Mouse (Mus musculus) spleen, postnatal 4 days (tissue): ENCODE data around the gene Slc10a7.
"Not testable (repeated sequence)": the region's sequence is repeated elsewhere in the genome, so short reads cannot be mapped to it uniquely, and the experiment has no call there.

ENCODE experiments used
- DNase-seq, 2 experiments: peaks; one replicate each; pipeline ENCODE4 v3.0.0; 2022; ENCODE audit warnings: low spot score in 2 of 2

Gene Slc10a7

DNA sequence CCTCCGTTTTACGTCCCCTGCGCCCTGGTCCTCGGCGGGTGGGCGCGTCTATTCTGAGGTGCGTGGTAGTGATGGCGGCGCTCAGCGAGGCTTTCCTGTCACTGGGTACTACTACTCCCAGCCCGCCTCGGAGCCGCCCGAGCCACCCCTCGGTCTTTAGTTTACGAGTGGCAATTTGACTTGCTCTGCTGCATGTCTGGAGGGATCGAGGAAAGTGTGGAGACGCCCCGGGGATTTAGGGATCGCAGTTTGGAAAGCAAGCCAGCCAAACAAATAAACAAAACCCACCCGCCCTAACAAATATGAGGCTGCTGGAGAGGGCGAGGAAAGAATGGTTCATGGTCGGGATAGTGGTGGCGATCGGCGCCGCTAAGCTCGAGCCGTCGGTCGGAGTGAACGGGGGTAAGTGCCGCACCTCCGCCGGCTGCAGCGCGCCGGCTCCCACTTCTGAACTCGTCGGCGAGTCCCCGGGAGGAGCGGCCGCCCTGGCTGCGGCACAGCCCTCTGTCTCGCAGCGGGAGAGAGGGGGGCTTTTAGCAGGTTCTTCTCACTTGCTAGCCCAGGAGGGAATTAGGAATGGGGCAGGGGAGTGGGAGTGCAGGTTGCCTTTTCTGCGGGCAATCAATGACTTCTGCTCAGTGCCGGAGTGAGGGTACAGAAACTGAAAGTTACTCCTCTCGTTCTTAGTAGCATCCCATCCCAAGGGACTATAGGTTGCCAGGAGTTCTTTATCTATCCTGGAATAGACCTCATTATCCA lies at the start of gene Slc10a7:
Gene Slc10a7 (plus strand): TSS at position 74 of the 759 bp plus-strand sequence.
- peak; percentile 85 to 93 for DNase-seq

DNA sequence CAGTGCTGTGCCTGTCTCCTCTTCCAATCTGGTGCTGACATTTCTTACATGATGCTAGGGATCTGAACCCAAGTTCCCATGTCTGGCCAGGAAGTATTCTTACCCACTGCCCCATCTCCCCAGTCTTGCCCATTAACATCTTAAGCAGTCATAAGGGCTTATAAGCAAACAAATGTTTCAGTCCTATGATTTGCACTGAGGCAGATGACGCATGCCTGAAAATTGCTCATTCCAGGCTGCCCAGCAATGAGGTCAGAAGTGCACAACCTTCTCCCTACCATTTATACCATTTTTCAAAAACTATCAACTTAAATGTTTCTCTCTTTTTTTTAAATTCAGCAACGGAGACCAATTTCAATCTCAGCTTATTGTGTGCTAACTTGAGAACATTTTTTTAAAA lies 45.2 kb upstream of the Slc10a7 start:
- no peak for DNase-seq

DNA sequence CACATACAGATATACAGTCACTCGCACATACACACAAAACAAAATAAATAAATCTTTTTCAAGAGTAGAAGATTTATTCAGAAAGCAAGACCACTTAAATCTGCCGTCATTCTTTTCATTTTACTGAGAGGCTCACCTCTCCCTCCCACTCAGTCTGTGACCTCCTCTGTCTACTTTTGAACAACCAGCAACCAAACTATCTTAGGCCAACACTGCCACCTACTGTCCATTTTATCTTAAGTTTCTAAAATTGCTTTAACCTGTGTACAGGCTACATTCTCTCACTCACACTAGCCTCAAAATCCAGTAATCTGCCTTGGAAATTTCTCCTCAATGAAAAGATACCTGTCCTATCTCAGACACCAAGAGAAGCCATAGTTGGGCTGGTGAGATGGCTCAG lies 41.3 kb upstream of the Slc10a7 start:
- no peak for DNase-seq

DNA sequence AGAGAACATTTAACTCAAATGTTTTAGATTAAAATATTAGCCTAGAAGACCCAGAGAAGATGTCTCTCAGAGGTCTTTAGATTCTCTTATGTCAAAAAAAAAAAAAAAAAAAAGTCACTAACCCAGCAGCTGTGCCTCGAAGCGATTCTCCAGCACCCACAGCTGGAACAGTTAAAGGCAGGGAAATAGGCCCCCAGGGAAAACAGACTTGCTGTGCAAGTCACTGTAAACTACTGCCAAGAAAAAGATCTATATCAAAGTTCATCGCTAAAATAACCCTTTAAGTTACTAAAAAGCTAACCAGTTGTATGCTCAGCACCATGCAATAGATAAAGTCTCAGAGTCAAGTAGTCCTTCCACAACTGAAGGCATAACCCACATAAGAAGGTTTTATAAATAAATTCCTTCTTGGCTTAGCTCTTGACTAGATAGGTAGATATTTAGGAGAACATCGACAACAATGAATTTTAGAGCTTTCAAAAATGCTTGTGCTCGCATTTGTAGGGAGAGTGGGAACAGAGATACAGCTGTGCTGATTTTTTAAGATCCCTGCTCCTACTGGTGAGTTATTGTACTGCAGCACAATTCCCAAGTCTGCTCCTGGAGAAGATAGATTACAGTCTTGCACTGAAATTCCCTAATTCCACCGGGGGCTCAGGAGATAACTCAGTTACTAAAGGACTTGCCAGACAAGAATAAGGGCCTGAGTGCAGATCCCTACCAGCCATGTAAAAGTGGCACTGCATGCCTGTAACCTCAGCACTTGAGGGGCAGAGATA lies 31.9 kb upstream of the Slc10a7 start:
- no peak for DNase-seq

DNA sequence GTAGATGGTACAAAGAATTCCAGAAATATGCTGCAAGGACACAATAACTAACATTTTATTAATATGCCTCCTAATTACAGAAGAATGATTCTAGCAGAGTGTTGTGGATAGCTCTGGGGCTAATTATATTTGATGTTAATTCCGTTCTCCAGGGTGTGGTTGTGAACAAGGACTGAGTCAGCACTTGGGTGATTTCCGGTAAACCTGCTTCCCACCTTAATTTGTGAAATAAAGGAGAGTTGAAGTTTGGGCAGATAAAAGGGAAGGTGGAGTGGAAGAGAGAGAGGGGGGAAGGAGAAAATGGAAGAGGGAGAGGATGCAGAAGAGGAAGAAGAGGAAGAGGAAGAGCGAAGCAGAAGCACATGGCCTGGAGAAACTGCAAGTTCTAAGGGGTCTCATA lies 19.4 kb upstream of the Slc10a7 start:
- DNase-seq, result no peak

DNA sequence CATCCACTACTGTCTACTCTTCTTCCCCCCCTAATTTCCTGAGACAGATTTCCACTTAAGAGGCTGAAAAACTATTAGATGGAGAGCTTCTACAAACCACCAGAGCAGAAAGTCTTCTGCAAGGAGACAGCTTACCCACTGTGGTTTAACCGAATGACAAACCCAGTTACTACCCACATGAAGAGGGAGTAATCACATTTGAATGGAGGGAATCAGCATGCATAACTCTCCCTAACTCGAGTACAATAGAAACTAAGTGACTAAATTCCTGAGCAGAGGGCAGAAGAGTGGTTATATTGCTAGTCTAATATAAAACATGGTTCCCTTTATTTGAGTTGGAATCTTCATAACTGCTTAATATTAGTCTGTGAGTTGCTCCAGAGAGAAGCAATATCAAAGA lies 16.1 kb upstream of the Slc10a7 start:
- no peak for DNase-seq

DNA sequence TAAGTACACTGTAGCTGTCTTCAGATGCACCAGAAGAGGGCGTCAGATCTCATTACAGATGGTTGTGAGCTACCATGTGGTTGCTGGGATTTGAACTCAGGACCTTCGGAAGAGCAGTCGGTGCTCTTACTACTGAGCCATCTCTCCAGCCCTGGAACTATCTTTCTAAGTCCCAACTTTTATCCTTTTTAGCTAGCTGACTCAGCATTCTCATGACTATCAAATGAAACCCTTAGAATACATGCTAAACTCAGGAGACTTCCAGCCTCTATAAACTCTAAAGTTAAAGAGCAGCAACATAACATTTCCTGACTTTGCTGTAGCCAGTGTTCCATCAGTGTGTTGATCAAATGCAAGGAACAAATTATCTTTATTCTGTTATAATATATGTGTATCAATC lies 12.9 kb upstream of the Slc10a7 start:
- not testable (repeated sequence) for DNase-seq

DNA sequence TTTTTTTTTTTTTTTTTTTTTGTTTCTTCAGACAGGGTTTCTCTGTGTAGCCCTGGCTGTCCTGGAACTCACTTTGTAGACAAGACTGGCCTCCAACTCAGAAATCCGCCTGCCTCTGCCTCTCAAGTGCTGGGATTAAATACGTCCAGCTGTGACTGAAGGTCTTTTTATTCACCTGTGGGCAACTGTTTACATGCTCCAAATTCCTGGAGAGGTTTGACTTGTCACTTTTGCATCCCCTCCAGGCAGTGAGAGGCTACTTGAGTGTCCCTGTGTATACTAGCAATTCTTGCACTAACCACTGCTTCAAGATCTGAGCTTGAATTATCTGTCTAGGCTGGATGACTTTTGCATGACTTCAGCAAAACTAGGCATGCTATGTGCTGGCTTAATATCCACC lies 6.4 kb upstream of the Slc10a7 start:
- no peak for DNase-seq

DNA sequence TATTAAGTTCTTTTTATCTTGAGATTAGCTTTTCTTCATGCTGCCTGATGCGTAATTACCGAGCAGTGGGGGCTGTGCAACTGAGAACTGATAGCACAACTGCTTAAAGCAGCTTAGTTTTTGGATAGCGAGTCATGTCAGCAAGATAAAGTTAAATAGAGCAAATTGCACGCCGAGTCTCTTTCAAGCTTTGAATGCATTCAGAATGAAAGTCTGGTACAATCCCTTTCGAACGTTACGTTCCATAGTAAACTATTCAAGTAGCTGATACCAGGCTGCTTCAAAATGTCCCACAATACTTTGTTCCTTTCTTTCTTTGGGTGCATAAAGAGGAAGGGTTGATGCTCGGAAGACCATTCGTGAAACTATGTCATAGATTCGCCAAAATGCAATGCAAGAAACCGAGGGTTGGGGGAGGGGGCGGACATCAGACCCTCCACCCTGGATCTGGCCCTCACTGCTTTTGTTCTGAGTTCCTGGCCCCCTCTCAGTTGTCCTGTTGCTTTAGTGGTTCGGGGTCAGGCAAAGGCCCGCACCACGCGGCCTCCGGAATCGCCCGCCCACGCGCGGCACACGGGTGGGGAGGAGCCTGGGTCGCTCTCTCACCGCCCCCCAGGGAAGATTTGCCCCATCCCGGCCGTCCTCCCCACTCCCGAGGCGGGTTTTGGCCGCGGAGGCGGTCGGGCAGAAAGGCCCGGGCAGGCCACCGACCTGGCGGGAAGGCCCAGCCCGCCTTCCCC lies 997 bp upstream of the Slc10a7 start:
- DNase-seq, result peak; percentile 54 to 81

DNA sequence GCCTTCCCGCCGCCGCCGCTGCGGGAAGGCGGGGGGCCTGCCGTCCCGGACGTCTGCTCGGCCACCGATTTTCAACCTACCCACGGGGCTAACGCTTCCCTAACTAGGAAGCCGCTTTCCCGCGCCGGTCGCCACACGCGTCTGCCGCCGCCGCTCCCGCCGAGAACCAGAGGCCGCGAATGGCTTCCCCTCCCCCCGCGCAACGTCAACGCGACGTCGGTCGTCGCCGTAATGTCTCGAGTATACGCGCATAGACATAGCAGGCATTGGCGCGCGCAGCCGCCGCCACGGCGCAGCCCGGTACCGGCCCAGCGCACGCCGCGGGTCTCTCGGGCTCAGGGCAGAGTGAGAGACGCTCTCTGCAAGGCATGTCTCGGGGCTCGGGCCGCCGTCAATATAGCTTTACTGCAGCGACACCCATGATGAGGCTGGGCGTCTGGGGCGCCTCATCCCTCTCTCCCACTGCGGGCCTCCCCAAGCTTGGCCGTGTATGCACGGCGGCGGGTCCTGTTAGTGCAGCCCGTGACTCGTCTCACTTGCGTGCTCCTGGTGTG lies 350 bp upstream of the Slc10a7 start, which contains the start of gene Rbmxl1:
Gene Rbmxl1 (minus strand): TSS at position 180 of the 554 bp plus-strand sequence.
- DNase-seq, result peak; percentile 91 to 97

DNA sequence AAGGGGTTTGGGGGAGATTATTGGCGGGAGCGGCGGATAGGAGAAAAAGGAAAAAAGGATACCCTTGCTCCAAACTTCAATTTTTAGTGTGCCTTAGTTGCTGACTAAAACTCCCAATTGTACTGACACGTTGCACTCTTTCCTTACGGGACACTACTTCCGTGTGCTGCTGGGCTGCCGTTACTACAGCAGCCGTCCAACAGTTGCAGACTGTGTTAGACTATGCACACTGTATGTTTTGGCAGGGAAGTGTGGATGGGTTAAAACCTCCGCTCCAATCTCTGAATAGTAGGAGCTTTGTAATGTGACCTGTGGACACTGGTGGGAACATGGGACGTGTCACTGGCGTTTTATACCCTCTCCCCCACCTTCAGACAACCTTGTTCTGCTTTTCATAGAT lies 948 bp downstream of the Slc10a7 start:
- no peak for DNase-seq

DNA sequence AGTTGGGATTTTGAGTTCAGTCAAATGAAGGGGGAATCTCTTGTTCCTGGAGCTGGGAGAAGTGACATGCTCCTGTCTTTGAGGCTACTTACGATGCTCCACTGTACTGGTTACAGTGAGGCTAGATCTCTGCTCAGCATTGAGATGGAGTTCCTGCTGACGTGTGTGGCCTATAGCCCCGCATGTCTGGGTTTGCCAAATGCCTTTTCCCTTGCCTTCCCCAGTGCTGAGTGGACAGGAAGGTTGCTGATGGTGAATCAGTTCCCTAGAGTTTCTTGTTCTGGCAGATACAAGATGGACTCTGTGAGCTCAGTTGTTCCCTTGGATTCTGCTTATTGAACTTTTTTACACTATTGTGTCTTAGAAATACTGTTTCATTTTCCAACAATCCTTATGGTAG lies 1.8 kb downstream of the Slc10a7 start:
- DNase-seq, result no peak

DNA sequence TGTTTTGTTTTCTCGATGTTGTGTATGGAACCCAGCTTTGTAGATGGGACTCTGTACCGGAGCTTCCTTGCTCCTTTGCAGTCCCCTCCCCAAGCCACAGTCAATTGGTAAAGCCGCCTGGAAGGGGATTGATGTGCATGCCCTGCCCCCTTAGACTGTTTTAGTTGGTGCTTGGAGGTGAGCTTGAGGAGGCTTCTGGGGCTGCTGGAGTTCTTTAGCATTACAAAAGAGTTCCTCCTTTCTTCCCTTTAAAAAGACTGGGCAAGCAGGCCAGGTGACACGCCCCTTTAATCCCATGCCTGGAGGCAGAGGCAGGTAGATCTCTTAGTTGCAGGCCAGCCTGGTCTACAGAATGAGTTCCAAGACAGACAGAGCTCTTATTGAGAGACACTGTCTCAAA lies 4.0 kb downstream of the Slc10a7 start:
- DNase-seq, result no peak

DNA sequence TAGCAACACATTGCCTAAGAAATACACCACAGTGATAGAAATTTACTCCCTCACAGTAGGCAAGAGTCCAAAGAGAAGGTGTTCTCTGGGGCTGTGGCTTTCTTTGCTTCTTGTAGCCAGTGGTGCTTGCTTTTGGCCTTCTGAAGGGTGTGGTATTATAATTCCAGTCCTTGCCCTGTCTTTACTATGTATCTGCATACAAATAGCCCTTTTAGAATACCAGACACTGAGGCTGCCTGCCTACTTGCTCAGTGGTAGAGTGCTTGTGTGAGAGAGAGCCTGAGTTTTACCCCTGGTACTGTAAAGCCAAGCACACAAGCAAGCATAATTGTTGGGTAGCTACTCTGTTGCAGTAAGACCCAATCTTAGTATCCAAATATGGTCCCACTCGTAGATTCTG lies 5.6 kb downstream of the Slc10a7 start:
- DNase-seq, result no peak

DNA sequence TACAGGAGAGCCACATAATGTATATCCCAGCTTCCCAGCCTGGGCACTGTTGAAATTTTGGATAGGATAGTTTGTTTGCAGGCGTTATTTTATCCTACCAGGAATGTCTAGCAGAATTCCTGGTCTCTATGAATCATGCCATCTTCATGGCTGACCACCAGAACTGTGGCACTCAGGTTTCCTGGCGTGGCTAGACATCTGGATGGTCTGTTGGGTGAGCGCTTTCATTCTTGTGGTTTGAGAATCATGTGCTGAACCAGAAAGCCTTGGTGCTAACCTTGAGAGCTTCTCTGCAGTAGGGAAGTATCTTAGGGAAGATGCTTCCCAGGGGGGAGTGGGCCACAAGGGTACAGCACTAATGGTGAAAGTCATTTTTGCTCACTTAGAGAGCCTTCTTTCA lies 6.0 kb downstream of the Slc10a7 start:
- DNase-seq, result no peak

DNA sequence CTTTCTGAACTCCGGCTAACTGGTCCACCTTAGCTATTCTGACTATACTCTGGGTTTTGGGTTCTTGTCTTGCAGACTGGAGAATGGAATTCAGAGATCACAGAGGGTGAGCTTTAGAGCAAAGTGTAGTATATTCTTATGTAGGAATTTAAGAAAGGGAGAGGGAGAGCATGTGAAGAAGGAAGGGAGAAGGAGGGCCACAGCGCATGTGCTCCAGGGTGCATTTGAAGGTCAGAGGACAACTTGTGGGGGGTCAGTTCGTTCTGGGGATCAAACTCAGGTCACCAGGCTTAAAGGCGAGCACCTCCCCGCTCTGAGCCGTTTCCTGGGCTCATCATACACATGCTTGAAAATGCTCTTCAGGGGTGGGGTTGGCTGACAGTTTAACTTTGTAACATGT lies 24.8 kb downstream of the Slc10a7 start:
- no peak for DNase-seq

DNA sequence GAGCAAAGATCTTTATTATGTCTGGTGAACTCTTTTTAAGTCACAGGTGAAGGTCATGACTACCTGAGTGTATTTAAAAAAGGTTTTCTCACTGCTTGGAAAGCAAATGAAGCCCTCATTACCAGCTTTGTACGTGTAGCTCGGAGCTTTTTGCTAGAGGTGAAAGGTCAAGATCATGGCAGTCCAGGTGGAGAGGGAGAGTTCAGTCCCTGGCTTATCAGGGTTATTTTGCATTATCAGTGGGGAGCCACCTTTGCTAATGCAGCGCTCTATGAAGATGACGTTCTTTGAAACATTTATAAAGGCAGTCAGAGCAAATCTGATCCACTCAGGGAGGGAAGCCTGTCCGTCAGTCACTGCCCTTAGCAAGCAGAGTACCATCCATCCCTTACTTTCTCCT lies 27.6 kb downstream of the Slc10a7 start:
- no peak for DNase-seq

DNA sequence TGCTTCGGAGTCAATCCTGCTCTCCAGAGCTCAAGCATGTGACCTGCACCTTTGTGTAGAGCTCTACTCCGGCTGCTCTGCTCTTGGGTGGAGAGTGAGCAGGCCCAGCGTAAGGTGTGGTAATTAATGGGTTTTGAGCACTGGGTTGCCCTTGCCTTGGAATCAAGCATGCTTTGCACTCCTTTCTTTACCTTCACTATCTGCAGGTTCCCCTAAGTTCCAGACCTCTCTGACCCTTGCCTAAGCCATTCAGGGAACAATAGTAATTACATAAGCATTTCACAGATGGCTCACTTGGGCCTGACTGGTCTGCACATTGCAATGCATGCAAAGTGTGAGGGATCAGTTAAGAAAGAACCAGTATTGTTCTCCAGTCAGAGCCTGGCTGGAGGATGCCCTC lies 28.6 kb downstream of the Slc10a7 start:
- DNase-seq, result no peak

DNA sequence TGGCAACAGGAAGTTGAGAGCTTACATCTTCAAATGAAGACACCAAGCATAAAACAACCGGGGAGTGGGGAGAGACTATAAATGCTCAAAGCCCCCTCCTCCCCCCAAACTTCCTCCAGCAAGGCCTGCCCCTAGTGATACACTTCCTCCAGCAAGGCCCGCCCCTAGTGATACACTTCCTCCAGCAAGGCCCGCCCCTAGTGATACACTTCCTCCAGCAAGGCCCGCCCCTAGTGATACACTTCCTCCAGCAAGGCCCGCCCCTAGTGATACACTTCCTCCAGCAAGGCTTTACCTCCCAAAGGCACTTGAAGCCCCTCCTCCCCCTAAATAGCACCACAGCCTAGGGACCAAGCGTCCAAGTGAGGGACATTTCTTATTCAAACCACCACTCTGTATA lies 33.5 kb downstream of the Slc10a7 start:
- DNase-seq, result not testable (repeated sequence)

DNA sequence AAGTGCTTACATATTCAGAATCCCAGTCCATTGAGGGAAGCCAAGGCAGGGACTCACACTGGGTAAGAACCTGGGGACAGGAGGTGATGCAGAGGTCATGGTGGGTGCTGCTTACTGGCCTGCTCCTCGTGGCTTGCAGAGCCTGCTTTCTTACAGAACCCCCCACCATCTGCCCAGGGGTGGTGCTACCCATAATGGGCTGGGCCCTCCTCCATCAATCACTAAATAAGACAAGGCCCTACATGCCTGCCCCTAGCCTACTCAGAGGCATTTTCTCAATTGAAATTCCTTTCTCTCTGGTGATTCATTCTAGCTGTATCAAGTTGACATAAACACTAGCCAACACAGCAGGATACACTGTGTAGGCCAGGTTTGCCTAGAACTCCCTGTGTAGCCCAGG lies 34.5 kb downstream of the Slc10a7 start:
- DNase-seq, result no peak

DNA sequence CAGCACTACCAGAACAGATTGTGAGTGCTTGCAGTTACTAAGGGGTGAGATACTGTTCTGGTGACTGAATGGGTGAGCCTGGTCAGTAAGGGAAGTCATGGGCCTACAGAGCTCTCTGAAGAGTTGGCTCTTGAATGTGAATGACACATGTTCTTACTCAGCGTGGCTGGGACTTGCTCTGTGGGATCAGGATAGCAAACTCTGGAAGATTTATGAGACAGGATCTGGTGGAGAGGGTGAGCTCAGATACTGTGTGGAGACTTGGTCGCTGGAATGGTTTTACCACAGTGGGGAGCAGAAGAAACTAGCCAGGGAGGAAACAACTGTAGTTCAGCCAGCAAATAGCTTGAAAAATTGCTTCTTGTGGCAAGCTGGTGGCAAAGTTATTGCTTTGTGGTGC lies 35.4 kb downstream of the Slc10a7 start:
- no peak for DNase-seq

DNA sequence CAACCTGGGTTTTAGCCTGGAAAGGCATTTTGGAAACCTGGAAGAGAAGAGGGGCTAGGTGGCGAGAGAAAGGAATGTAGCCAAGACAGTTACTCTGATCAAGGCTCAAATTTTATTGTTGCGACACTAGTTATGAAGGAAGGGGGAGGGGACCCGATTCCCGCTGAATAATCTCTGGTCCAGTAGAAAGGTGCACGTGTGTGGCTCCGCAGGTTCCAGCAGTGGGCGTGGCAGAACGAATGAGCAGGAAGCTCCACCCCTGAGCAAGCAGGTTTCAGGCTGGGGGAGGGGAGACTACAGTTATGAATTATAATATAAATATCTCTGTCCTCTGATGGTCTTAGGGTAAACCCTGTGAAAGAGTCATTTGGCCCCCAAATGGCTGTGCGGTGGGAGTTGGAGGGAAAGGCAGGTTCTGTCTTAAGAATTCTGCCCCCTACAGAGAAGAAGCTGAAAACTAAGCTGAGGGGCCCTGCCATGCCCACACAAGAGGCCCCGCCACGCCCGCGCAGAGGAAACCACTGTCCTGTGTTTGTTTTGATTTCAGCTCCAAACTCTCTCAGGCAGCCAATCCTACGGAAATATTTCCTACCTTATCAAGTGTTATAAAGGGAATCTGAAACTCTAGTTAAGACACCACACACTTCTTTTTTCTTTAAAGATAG lies 36.1 kb downstream of the Slc10a7 start:
- DNase-seq, result not testable (repeated sequence)
